Mouse (Mus musculus) left cerebral cortex, postnatal 25 days (tissue): ENCODE measurements around the gene Elob. TPM values are rescaled to one million over a fixed set of nuclear protein-coding genes. Genes with fewer than 3 reads are reported as not detected.

Experiments used
- DNase-seq, 2 experiments: peaks; one replicate each; pipeline ENCODE4 v3.0.0; 2022; ENCODE audit warnings: low spot score in 2 of 2, mixed read lengths in 1 of 2
- intact Hi-C: fragments of 180-260 bp; cut with DNase I; formaldehyde crosslinking; loops from one replicate; pipeline ENCODE4 v1.15.1; 2025
- total RNA-seq, 2 experiments: library from RNA; stranded (reverse); gene quantifications; 2 replicates each; pipeline ENCODE4 v1.2.3; 2021

The Elob gene
- total RNA-seq, 2 experiments from 2014 or later: 359 to 371 TPM

DNA sequence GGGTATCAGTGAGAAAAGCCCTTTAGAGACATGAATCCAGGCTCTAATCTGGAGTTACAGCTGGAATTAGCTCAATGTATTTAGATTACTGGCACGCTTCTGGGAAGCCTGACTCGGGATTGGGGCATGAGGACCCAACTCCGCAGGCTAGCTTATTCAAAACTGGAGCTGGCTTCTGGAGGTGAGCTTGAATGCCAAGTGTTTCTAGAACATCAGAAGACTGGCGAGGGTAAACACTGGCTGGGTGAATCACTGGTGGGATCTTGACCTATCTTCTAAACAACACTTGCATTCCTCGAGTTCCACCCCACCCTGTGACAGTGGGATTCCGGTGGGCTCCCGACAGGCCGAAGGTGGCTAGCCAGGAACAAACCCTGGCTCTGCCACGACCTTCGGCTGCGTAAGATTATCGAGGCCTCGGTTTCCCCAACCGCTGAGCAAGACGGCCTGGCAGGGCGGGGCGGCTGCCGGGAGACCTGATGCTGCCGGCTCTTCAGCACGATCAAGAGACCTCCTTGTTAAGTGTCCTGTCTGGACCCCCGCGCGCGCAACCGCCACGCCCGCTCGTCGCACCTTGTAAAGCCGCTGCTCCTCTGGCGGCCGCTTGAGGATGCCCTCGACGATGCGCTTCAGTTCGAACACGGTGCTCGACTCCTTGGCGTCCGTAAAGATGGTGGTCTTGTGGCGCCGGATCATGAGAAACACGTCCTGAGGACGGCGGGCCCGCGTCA lies 500 bp downstream of the Elob start:
- intact Hi-C loops: loop anchor here (2.0 kb wide), 2 partner anchors 26 to 58 kb away; partner anchors contain the start of gene Flywch1
- DNase-seq: peak; percentile 58 to 73

DNA sequence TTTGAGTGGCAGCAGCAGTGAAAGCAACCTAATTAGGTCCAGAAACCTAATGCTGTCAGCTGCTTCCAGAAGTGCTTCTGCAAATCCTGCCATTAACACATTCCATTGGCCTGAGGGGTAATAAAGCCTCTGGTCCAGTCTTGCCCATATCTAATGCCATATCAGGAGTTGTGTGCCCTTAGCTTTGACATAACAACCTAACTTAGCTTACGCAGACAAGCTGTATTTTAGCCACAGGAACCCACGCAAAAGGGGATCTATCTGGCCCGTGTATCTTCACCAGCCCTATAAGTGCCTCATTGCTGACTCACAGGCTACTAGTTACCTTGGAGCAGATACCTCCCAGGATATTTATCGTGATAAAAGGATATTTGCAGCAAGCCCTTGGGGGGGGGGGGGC lies 3.3 kb downstream of the Elob start:
- intact Hi-C loops: no loop called here
- DNase-seq: no peak

DNA sequence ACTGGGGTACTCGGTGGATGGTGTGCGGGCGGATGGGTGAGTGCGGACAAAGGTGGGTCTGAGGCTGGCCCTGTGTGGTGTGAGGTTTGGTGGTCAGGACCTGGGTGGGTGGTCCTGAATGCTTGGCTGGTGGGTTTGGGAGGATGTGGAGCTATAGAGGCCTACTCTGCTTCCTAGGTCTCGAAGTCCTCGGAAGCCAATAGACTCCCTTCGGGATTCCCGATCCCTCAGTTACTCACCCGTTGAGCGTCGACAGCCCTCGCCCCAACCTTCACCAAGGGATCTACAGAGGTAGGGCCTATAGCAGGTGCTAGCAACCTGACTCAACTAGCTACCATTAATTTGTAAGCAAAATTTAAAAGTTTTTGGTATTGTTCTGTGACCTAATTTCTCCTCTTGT lies 5.3 kb downstream of the Elob start:
- DNase-seq: no peak
- intact Hi-C loops: no loop called here

DNA sequence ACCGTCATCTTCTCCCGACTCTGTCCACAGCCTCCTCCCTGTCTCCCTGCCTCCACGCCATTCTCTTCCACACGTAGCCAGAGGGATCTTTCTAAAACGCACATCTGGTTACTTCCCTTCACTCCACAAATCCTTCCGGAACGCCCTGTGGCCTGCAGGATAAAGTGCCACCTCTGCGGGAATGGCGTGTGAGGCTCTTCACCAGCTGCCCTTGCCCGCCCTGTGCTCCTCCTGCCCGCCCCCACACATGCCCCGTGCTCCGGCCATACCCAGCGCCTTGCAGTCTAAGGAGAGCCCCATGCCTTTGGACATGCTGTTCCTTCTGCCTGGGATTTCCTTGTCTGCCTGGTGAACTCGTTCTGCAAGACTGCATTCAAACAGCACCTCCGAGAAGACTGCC lies 5.9 kb downstream of the Elob start:
- intact Hi-C loops: no loop called here
- DNase-seq: no peak

DNA sequence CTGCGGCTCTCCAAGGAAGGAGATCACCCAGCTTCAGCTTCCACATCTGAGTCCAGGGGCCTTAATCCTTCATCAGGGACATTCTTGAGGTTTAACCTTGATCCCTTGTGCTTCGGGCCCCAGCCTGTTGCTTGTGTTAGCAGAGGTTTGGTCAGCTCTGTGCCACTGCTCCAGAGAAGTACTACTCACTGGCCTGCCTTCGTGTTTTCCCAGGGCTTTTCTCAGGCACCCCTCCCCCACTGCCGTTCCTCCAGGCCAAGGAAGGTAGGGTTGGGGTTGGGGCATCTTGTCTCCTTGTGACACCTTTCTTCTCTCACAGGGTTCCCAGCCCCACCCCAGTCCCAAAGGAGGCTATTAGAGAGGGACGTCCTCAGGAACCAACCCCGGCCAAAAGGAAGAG lies 6.8 kb downstream of the Elob start:
- DNase-seq: no peak
- intact Hi-C loops: no loop called here

DNA sequence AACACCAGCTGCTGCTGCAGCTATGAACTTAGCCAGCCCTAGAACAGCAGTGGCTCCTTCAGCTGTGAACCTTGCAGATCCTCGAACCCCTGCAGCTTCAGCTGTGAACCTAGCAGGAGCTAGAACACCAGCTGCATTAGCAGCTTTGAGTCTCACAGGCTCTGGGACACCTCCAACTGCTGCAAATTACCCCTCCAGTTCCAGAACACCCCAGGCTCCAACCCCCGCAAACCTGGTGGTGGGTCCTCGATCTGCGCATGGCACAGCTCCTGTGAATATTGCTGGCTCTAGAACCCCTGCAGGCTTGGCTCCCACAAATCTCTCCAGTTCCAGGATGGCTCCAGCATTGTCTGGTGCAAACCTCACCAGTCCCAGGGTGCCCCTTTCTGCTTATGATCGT lies 8.2 kb downstream of the Elob start:
- no peak for DNase-seq
- intact Hi-C loops: no loop called here

DNA sequence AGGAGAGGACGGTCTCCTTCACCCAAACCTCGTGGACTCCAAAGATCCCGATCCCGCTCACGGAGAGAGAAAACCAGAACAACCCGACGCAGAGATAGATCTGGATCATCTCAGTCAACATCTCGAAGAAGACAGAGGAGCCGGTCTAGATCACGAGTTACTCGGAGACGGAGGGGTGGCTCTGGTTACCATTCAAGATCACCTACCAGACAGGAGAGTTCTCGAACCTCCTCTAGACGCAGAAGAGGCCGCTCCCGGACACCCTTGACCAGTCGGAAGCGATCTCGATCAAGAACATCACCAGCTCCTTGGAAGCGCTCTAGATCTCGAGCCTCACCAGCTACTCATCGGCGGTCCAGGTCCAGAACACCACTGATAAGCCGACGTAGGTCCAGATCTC lies 9.7 kb downstream of the Elob start:
- intact Hi-C loops: no loop called here

DNA sequence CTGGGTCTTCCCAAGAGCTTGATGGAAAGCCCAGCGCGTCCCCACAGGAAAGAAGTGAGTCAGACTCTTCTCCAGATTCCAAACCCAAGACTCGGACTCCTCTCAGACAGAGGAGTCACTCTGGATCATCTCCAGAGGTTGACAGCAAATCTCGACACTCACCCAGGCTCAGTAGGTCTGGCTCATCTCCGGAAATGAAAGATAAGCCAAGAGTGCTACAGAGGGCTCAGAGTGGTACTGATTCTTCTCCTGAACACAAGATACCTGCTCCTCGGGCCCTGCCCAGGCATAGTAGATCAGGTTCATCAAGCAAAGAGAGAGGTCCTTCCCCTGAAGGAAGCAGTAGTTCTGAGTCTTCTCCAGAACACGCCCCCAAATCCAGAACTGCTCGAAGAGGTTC lies 10.4 kb downstream of the Elob start:
- intact Hi-C loops: no loop called here
- no peak for DNase-seq

More for the DNA sequence above, 9.7 kb downstream of the Elob start:
- DNase-seq: no peak

DNA sequence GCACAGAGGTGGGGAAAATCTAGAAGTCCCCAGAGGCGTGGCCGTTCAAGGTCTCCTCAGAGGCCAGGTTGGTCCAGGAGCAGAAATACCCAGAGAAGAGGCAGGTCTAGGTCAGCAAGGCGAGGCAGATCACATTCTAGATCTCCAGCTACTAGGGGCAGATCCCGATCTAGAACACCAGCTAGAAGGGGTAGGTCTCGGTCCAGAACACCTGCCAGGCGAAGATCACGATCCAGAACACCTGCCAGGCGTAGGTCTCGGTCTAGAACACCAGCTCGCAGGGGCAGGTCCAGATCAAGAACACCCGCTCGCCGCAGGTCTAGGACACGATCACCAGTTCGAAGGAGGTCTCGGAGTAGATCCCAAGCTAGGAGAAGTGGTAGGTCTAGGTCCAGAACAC lies 13.3 kb downstream of the Elob start:
- no peak for DNase-seq
- intact Hi-C loops: no loop called here

DNA sequence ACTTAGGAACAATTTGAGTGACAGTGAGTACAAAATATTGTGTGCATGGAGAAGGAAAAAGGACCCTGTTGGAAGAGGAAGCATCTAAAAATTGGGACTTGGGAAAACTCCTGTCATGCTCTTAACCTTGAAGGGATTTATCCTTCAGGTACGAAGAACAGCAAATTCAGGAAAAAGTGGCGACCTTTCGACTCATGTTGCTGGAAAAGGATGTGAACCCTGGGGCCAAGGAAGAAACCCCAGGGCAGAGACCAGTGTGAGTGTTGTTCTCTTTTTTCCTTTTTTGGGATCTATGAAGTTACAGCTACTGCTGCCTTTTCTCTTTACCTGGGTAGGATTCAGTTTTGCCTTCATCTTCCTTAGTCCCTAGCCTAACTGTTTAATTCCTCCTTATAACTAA lies 21.0 kb downstream of the Elob start:
- intact Hi-C loops: no loop called here
- no peak for DNase-seq

DNA sequence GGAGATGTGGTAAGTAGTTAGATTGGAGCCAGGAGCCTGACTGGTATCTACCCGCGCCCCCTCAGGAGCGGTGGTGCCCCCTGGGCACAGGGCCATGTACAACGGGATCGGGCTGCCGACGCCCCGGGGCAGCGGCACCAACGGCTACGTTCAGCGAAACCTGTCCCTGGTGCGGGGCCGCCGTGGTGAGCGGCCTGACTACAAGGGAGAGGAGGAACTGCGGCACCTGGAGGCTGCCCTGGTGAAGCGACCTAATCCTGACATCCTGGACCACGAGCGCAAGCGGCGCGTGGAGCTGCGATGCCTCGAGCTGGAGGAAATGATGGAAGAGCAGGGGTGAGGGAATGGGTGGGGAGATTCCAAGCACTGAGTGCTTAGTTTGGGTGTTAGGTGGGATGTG lies 22.1 kb downstream of the Elob start:
- DNase-seq: peak in 1 of 2 experiments; percentile 47
- intact Hi-C loops: no loop called here

DNA sequence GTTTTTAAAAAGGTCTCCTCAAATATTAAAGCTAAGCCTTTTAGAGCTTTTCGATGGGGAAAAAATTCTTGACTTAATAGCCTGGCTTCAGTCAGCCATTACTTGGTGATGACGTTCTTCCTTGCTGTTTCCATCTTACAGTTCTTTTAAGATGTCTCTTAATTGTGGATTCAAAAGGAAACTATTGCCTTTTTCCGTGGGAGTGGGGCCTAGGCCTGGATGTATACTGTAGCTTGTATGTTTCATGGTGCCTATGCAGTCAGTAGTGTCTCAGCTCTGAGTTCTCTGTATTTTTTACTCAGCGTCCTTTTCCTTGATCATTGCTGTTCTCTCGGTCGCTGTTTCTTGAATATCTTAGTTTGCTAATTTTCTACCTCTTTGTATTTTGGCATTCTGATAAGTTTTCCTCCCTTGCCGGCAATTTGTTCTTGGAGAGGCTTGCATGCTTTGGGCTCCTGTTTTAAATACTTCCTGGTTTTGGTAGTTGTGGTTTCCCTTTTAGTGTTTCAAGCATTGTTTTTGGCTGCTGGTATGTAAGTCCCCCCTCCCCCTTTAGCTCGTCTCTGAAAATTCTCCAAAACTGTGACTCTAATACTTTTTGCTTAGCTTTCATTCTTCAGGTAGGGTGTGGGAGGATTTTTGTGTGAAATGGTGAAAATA lies 24.4 kb downstream of the Elob start:
- intact Hi-C loops: no loop called here
- DNase-seq: no peak

DNA sequence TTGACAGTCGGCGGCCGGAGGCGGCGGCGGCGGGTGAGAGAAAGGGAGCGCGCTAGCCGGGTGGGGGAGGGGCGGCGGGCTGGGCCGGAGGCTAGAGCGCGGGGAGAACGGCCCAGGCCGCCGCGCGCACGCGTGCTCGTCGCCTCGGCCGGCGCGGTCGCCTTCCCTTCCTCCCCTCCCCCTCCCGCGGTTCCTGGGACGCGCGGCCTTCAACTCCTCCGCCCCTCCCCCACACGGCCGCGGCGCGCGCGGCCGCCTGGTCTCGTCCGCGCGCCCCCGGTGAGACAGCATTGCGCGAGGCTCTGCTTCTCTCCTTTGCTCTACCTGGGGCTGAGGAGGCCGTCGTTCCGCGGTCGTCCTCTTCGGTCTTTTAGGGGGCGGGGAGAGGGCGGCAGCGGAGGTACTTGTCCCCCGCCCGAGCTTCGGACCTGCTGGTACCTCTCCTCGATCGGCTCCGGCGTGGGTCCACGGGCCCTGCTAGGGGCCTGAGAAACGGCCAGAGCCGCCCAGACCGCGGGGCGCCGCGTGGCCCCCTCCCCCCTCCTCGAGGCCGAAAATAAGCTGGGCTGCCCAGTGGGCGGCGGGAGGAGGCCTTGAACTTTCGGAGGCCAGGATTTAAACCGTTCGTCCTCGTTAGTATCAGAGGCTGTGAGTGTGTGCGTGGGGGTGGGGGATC lies 25.4 kb downstream of the Elob start:
- peak; percentile 62 to 73 for DNase-seq
- intact Hi-C loops: loop anchor here (2.0 kb wide), 2 partner anchors 17 to 25 kb away; partner anchors contain the start of genes Elob and Flywch2

DNA sequence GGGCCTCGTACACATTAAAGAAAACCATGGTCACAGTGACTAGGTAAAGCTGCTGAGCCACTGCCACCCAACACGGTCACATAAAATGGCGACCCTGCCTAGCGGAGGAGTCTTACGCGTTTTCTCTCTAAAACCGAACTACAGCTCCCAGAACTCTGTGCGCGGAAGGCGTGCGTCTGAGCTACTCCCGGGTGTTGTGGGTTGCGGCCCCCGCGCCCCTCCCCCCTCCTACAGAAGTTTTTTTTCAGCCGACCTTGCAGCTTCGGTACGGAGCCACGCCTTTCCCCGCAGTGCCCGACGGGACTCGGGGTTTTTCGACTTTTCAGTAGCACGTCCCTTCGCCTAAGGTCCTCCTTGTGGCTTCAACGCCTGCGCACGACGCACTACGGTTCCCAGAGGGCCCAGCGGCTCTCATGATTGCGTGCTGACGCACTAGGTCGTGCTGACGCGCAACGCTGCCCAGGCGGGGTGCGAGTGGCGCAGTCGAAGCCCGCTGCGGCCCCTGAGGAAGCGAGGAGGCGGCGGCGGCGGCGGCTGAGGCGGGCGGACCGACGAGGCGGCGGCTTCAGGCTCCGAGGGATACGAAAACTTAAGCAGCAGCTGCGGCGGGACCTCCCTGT lies 26.1 kb downstream of the Elob start:
- intact Hi-C loops: loop anchor here (2.0 kb wide), 2 partner anchors 16 to 26 kb away; partner anchors contain the start of genes Elob and Flywch2

DNA sequence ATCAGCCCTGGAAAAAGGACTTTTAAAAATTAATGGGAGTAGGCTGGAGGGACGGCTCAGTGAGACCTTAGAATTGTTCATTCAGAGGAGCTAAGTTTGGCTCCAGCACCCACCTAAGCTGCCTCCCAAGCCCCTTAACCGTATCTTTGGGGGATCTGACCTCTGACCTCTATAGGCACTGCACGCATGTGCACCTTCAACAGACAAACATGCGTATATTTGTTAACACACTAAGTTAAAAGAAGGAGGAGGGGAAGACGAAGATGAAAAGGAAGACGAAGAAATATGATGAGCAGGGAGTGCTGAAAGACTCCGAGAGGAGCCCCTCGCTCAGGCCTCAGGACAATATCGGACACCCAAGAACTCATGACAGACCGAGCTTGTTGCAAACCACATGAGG lies 27.3 kb downstream of the Elob start:
- intact Hi-C loops: loop anchor here (2.0 kb wide), 2 partner anchors 15 to 27 kb away; partner anchors contain the start of genes Elob and Flywch2
- DNase-seq: no peak

More for the DNA sequence above, 26.1 kb downstream of the Elob start:
- DNase-seq: peak; percentile 98 to 100

DNA sequence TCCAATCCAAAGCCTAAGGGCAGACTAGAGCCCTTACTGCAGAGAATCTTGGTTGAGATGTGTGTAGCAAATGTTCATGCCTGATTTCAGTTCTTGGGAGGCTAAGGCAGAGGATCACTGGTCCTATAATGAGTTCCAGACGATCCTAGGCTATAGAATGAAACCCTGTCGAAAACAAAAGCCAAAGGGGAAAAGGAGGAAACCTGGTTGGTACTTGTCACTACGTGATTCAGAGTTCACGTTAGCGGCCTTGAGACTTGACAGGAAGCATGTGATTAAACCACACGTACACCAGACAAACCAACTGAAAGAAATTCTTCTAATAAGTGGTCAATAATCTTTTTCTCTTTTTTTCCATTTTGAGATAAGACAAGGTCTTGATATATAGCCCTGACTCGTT lies 31.6 kb downstream of the Elob start:
- intact Hi-C loops: no loop called here
- no peak for DNase-seq

DNA sequence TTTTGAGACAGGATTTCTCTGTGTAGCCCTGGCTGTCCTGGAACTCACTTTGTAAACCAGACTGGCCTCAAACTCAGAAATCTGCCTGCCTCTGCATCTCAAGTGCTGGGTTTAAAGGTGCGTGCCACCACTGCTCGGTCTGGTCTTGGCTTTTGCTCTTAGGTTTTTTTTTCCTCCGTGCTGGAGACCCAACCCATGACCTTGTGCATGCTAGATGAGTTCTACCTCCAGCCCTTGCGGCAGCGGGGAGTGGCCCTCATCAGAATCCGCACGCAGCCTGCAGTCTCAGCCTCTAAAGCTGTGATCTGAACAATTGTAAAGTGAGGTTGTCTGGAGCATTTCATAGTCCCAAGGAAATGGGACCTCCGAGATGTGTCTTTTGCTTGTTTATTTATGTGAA lies 33.6 kb downstream of the Elob start:
- intact Hi-C loops: no loop called here
- DNase-seq: no peak

DNA sequence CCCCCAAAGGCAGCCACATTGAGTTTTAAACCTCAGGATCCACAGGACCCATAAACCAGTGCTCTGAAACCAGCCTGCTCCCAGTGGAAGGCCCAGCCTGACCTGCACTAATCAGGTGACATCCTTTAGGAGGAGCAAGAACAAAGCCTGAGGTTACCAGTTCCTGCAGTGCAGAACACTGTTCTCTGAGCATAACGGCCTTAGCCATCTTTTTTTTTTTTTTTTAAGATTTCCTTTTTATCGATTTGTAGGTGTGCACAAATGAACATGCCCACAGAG lies 37.9 kb downstream of the Elob start:
- intact Hi-C loops: no loop called here
- DNase-seq: peak in 1 of 2 experiments; percentile 31

DNA sequence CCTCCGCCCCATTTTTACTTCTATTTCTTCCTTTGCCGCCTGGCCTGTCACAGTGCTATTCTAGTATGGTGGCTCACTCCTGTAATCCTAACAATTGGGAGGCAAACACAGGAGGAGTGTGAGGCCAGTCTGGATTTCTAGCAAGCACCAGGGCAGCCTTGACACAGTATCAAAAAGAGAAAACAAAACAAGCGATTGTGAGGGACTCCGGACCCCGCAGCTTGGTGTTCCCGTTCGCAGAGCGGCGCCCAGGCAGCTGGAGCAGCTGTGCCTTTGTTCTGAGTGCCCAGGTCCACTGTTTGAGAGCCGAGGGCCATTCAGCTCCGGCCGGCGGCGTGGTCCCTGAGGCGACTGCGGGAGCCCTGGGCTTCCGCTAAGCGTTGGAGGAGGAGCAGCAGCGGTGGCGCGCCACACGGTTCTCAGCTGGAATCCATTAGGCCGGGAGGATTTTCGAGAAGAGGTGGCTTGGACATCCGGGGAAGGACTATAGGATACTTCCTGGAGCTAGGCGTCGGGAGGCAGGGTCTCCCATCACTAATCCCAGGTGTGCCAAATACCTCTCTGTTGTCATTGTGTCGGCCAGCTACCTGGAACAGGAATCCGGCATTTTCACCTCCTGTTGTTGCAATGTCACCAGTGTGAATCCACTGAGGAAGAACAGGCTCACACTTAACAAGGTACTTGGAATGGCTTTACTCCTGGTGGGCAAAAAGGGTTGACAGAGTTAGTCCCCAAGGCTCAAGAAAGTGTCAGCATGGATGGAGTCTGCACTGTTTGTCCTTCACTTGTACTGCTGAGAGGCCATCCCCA lies 38.5 kb downstream of the Elob start, which contains the start of gene Srrm2:
Gene Srrm2, plus strand, starts transcription at position 264 of the 810 bp plus-strand sequence.
- intact Hi-C loops: no loop called here
- DNase-seq: peak; percentile 56 to 58
